Mouse (Mus musculus) embryonic fibroblast, embryonic 13.5 days (primary cell): ENCODE data around the gene Ints5.
A peak's percentile ranks its signal among the peaks of the same experiment; 100 is the strongest.

ENCODE experiments used
- CTCF ChIP-seq: IDR thresholded peaks from 2 replicates; pipeline ENCODE4 v1.5.1; 2011; ENCODE audit warnings: mild to moderate bottlenecking, control low read depth, low read length, moderate library complexity, borderline replicate concordance; ENCODE audit not compliant: insufficient read depth
- POLR2A ChIP-seq: IDR thresholded peaks from 2 replicates; pipeline ENCODE4 v1.6.1; 2011; ENCODE audit warnings: low read depth, mild to moderate bottlenecking, control low read depth, low read length, moderate library complexity

GRCm38 (mm10) chr19:8850402-8850901 lies 42.4 kb upstream of the Ints5 start, which contains the start of gene Lrrn4cl:
- no peak for TF ChIP-seq CTCF
- peak; percentile 3; the same call in 1 of the 2 replicates for TF ChIP-seq POLR2A
